Mouse (Mus musculus) kidney, postnatal 0 days (tissue): ENCODE data around the gene Sh2b3. TPM values are rescaled to one million over a fixed set of nuclear protein-coding genes. Genes with fewer than 3 reads are reported as not detected.

Source experiments
- ATAC-seq: fragments of 200-750 bp; cut with Nextera tagmentation; replicated peaks from 2 replicates; pipeline ENCODE4 v1.8.0; 2017; ENCODE audit warnings: low read depth, moderate number of reproducible peaks, moderate TSS enrichment, moderate library complexity; ENCODE audit not compliant: low FRiP score
- DNase-seq: peaks from one replicate; pipeline ENCODE4 v3.0.0-alpha.2; 2016; ENCODE audit warnings: low spot score
- H3K27ac ChIP-seq: fragments of 300-500 bp; sonication (generic); 2 replicates; pipeline ENCODE4 v1.5.1; 2014; ENCODE audit warnings: mild to moderate bottlenecking
- H3K27me3 ChIP-seq: fragments of 300-500 bp; sonication (generic); 2 replicates; pipeline ENCODE4 v1.6.1; 2014; ENCODE audit warnings: low read length, mixed read lengths; ENCODE audit not compliant: insufficient read depth
- H3K36me3 ChIP-seq: fragments of 300-500 bp; sonication (generic); 2 replicates; pipeline ENCODE4 v1.6.1; 2014; ENCODE audit warnings: low read length, mixed read lengths; ENCODE audit not compliant: insufficient read depth
- H3K4me1 ChIP-seq: fragments of 300-500 bp; sonication (generic); replicated peaks from 2 replicates; pipeline ENCODE4 v1.6.1; 2014; ENCODE audit warnings: antibody characterized with exemption, low read length, mixed read lengths; ENCODE audit not compliant: insufficient read depth
- H3K4me2 ChIP-seq: fragments of 300-500 bp; sonication (generic); 2 replicates; pipeline ENCODE4 v1.6.1; 2014; ENCODE audit warnings: mild to moderate bottlenecking, low read length, moderate library complexity, mixed read lengths
- H3K4me3 ChIP-seq: fragments of 300-500 bp; sonication (generic); replicated peaks from 2 replicates; pipeline ENCODE4 v1.5.1; 2014; ENCODE audit warnings: low read depth, low read length
- H3K9ac ChIP-seq: fragments of 300-500 bp; sonication (generic); 2 replicates; pipeline ENCODE4 v1.6.1; 2014; ENCODE audit warnings: low read depth, low read length
- H3K9me3 ChIP-seq: fragments of 300-500 bp; sonication (generic); replicated peaks from 2 replicates; pipeline ENCODE4 v1.6.1; 2016; ENCODE audit warnings: low read length, inconsistent platforms, mixed read lengths
- CTCF ChIP-seq: IDR thresholded peaks from 2 replicates; pipeline ENCODE4 v1.5.1; 2016; ENCODE audit warnings: antibody characterized with exemption, low read depth, mild to moderate bottlenecking, moderate library complexity
- whole genome bisulfite sequencing: fragments of 180-500 bp; shearing (Covaris S2); extraction: QIAGEN DNeasy Blood & Tissue Kit; methylation state at CpG from one replicate; pipeline ENCODE4 v1.1.7; 2014; 5-methylcytosine and 5-hydroxymethylcytosine counted together
- polyA plus RNA-seq: library from polyadenylated mRNA; unstranded; fragments of >200 nt; fragmentation: Nextera tagmentation; extraction: Ambion mirVana; gene quantifications from 2 replicates; pipeline ENCODE4 v1.2.1, GENCODE M21; 2015

Sh2b3 gene
- polyA plus RNA-seq, 1 experiment from 2014 or later: 21.0 TPM

DNA sequence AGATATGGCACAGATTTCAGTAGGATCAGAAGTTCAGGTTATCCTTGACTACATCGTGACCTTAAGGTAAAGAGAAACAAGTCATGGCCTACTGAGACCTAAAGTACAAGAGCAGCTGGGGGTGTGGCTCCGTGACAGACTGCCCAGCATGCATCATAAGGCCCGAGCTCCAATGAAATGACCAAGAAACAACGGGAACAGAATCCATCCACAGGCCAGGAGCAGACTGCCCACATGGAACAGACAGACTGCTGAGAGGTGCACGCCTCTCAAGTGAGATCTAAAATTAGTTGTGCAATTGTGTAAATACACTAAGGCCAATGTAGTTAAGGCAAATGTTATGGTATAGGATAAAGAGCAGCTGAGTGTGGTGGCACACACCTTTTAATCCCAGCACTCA is 15.9 kb downstream of the Sh2b3 start:
- no peak for TF ChIP-seq CTCF
- Histone ChIP-seq H3K9ac (no peak overlapping the region), H3K9me3 (no peaks in the 10 kb centered on the region), H3K4me1 (no peaks in the 10 kb centered on the region), H3K27me3 (no peaks in the 10 kb centered on the region), H3K4me3 (no peak overlapping the region), H3K27ac (no peak overlapping the region), H3K4me2 (no peak overlapping the region), H3K36me3 (peaks cover 45% of the 10 kb centered on the region)
- WGBS: 67% methylated on average over 5 of the region's 5 CpGs
- ATAC-seq (no peak), DNase-seq (no peak)

DNA sequence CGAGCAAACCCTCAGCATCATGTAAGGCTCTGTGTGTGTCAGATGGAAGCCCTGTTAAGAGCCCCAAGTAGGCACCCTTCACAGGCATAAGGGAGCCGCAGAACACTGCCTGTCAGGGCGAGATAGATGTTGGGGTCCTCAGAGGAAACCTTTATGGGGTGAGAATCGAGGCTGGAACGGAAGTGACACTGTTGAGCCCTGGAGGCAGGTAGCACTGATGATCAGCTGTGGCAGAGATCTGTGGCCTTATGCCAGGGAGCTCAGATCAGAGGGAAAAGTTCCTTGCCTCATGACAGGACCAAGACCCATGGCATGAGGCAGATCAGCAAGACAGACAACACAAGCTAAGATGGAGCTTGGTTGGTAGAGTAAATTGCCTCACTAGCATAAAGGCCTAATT is 16.3 kb downstream of the Sh2b3 start:
- Histone ChIP-seq H3K4me3 (no peak overlapping the region), H3K9me3 (no peaks in the 10 kb centered on the region), H3K27ac (no peak overlapping the region), H3K4me2 (no peak overlapping the region), H3K27me3 (no peaks in the 10 kb centered on the region), H3K36me3 (peaks cover 47% of the 10 kb centered on the region), H3K4me1 (no peaks in the 10 kb centered on the region), H3K9ac (no peak overlapping the region)
- 82% methylated on average over 5 of the region's 5 CpGs for WGBS
- no peak for TF ChIP-seq CTCF
- ATAC-seq (no peak), DNase-seq (no peak)

DNA sequence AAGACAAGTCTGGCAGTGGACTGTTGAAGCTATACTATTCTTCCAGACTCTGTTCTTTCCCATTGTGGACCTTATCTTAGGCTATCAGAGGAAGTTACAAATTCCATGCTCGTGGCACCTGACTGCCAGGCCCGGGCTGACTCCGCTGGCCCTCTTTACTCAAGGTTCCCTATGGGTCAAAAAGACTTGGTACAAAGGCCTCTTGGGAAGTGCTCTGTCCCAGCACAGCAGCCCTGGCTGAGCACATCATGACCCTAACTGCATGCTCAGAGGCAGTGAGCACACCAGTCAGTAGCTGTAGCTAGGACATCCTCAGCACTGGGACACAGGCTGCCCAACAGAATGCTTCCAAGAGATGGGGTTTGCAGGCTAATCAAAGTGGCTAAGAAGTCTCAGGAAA is 16.8 kb downstream of the Sh2b3 start:
- no peaks in the 10 kb centered on the region for H3K27me3 ChIP-seq
- H3K4me2 ChIP-seq: no peak overlapping the region
- 69% methylated on average over 3 of the region's 3 CpGs for WGBS
- ATAC-seq (no peak), DNase-seq (no peak)
- H3K4me3 ChIP-seq: no peak overlapping the region
- peaks cover 47% of the 10 kb centered on the region for H3K36me3 ChIP-seq
- TF ChIP-seq CTCF: no peak
- H3K27ac ChIP-seq: no peak overlapping the region
- no peaks in the 10 kb centered on the region for H3K4me1 ChIP-seq
- H3K9ac ChIP-seq: no peak overlapping the region
- no peaks in the 10 kb centered on the region for H3K9me3 ChIP-seq

DNA sequence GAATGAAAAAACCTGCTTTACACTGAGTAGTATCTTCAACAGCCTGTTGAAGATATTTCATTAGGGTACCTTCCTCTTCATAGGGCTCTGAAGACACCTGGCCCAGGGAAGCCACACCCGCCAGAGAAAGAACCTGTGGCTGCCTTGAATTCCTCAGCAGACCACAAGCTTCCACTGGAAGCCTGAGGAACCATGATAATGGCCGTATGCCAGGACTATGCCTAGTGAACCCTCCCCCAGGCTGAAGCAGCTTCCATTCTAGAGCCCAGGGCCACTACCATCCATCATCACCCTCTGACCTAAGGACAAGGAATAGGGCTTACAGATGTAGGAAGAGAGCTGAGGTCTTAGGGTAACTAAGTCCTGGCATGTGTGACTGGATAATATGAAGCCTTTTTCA is 17.3 kb downstream of the Sh2b3 start:
- no peak overlapping the region for H3K4me3 ChIP-seq
- ATAC-seq (no peak), DNase-seq (no peak)
- H3K4me2 ChIP-seq: no peak overlapping the region
- no peaks in the 10 kb centered on the region for H3K4me1 ChIP-seq
- no peak overlapping the region for H3K27ac ChIP-seq
- H3K27me3 ChIP-seq: no peaks in the 10 kb centered on the region
- H3K9me3 ChIP-seq: no peaks in the 10 kb centered on the region
- no peak overlapping the region for H3K9ac ChIP-seq
- WGBS: 75% methylated on average over 2 of the region's 2 CpGs
- H3K36me3 ChIP-seq: peaks cover 45% of the 10 kb centered on the region
- no peak for TF ChIP-seq CTCF

DNA sequence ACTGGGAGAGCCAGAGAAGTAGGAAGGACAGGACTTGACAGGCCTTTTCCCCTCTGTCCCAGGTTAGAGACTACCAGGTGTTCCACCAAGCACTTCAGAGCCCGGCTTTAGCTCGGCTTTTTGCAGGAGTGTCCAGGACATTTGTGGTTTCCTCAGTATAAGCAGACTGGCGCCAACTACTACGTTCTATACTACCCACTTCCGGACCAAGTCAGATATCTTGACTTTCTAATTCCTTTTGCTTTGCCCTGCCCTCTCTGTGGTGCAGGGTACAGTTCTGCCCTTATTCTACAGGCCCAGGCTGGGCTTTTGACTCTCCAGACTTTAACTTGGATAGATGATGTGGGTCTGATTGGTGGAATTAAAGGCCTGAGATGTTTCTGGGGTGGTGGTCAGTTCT is 17.9 kb downstream of the Sh2b3 start:
- TF ChIP-seq CTCF: no peak
- Histone ChIP-seq H3K9ac (no peak overlapping the region), H3K4me3 (no peak overlapping the region), H3K9me3 (no peaks in the 10 kb centered on the region), H3K4me1 (no peaks in the 10 kb centered on the region), H3K27ac (0 out of 2 replicates have a peak overlapping the region, but pooled peaks have one; percentile 13), H3K27me3 (no peaks in the 10 kb centered on the region), H3K4me2 (no peak overlapping the region), H3K36me3 (peaks cover 43% of the 10 kb centered on the region)
- DNase-seq: no peak
- WGBS: 92% methylated on average over 5 of the region's 5 CpGs
- no peak for ATAC-seq

DNA sequence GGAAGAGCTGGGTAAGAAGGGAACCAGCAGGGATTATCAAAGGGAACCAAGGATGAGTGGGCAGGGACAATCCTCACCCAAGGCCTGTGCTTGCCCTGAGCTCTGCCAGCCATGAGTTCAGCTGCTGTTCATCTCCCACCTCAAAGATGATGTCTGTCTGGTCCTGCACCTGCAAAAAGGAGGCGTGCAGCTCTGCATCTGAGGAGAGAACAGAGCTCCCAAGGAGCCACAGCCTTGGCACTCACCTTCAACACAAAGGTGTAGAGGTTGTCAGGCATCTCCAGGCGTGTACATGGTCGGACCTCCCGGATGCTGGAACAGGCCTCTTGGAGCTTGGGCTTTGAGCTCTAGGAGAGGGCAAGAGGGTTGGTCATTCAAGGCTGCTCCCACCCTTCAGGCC is 18.6 kb downstream of the Sh2b3 start:
- H3K27ac ChIP-seq: no peak overlapping the region
- DNase-seq (no peak), ATAC-seq (no peak)
- H3K4me2 ChIP-seq: no peak overlapping the region
- no peaks in the 10 kb centered on the region for H3K9me3 ChIP-seq
- 96% methylated on average over 4 of the region's 4 CpGs for WGBS
- no peaks in the 10 kb centered on the region for H3K27me3 ChIP-seq
- no peaks in the 10 kb centered on the region for H3K4me1 ChIP-seq
- peaks cover 48% of the 10 kb centered on the region for H3K36me3 ChIP-seq
- no peak overlapping the region for H3K9ac ChIP-seq
- TF ChIP-seq CTCF: no peak
- no peak overlapping the region for H3K4me3 ChIP-seq

DNA sequence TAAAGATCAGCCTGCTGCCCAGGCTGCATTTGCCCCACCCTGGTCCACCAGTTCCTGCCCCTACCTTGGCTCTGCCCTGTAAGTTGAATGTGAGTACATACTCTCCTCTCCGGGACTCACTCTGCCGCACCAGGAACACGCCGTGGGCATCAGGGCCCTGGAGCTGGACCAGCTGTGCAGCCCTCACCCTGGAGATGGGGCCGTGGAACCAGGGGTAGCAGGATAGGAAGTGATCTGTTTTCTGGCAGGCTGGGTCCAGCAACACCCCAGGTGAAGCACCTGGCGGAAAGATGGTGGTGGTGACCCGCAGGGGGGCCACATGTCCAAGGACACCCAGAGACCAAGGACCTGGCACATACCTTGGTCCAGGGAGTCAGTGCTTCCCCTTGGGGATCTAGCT is 19.0 kb downstream of the Sh2b3 start:
- Histone ChIP-seq H3K9ac (no peak overlapping the region), H3K27ac (no peak overlapping the region), H3K9me3 (no peaks in the 10 kb centered on the region), H3K4me3 (no peak overlapping the region), H3K36me3 (peaks cover 52% of the 10 kb centered on the region), H3K4me2 (no peak overlapping the region), H3K4me1 (no peaks in the 10 kb centered on the region), H3K27me3 (no peaks in the 10 kb centered on the region)
- WGBS: 96% methylated on average over 7 of the region's 7 CpGs
- no peak for TF ChIP-seq CTCF
- DNase-seq: no peak
- no peak for ATAC-seq
